Mouse (Mus musculus) bone marrow, adult 2 months (tissue): ENCODE data around the gene Ciart.

Experiments used
- CTCF ChIP-seq: fragments of 200-500 bp; IDR thresholded peaks from 2 replicates; pipeline ENCODE4 v1.5.1; 2011; ENCODE audit warnings: low read length, control low read depth; ENCODE audit not compliant: control insufficient read depth, insufficient read depth
- POLR2A ChIP-seq: fragments of 200-500 bp; IDR thresholded peaks from 2 replicates; pipeline ENCODE4 v1.6.1; 2011; ENCODE audit warnings: low read depth, mild to moderate bottlenecking, control low read depth, low read length, borderline replicate concordance; ENCODE audit not compliant: control insufficient read depth

- no peak for TF ChIP-seq CTCF
- no peak for TF ChIP-seq POLR2A
These were observed 23.3 kb upstream of the Ciart start for GRCm38 (mm10) chr3:95905146-95905939.
